ENCODE assay signal across 23 mouse cellular contexts in the genomic region with DNA sequence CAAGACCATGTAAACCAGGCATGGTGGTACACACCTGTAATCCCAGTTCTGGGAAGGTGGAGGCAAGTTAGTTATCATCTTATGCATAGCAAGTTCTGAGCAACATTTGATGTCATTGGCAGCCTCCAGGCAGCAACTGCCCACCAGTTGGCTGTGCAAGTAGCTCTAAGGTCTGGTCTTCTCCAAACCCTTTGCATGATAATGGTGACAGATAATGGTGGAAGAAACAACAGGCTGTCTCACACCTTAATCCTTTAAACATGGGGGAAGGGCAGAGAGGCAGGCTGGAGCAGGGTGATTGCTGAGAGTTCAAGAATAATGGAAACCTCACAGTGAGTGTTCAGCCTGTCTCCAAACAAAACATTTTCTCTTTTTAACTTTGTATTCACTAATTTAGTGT. TPM values are rescaled to one million over a fixed set of nuclear protein-coding genes. Genes with fewer than 3 reads are reported as not detected.
DNase-seq lines count a peak whose midpoint lies in the region; ATAC-seq and TF ChIP-seq lines count a peak whose summit lies in the region.
"Had no signal": no experiment of that assay in that cellular context is flagged by ENCODE, and none has a peak within 500 bp of the region (broad histone marks: within the 10 kb centered on the region; RNA-seq: fewer than 3 reads in every experiment).

No protein-coding gene starts in this region.

- H3K4me3 ChIP-seq in testis, adult 2 months (ENCODE audit: control insufficient read depth, low read depth, low read length) = no peak overlapping the region
- H3K4me3 ChIP-seq in MEL (ENCODE audit: control insufficient read depth in 1 of 2, insufficient read depth in 1 of 2, low read depth in 2 of 2, low read length in 2 of 2) = no peak overlapping the region
- H3K4me3 ChIP-seq in liver, embryonic 12.5 days = no peak overlapping the region
- no peak overlapping the region for H3K4me3 ChIP-seq in hindbrain, embryonic 10.5 days
- H3K4me3 ChIP-seq: embryonic facial prominence, embryonic 12.5 days; embryonic facial prominence, embryonic 15.5 days; gastrocnemius, adult 2 months; hindbrain, embryonic 13.5 days; intestine, embryonic 15.5 days had no signal

- H3K27ac ChIP-seq in testis, adult 2 months (ENCODE audit: control insufficient read depth, insufficient read depth, low read depth, low read length) = peak overlapping the region; percentile 84
- peak overlapping the region; percentile 11; the same call in 1 of the 2 replicates for H3K27ac ChIP-seq in MEL (ENCODE audit: control insufficient read depth, low read depth, low read length)
- H3K27ac ChIP-seq in liver, embryonic 12.5 days = no peak overlapping the region
- H3K27ac ChIP-seq in hindbrain, embryonic 10.5 days = no peak overlapping the region
- H3K27ac ChIP-seq: embryonic facial prominence, embryonic 12.5 days; embryonic facial prominence, embryonic 15.5 days; gastrocnemius, adult 2 months; hindbrain, embryonic 13.5 days; intestine, embryonic 15.5 days had no signal

- TF ChIP-seq POLR2A in testis, adult 2 months (IDR thresholded peaks at IDR 0.05; ENCODE audit: control insufficient read depth, low read depth, low read length) = no peak
- TF ChIP-seq POLR2A in MEL (IDR thresholded peaks at IDR 0.05; ENCODE audit: control insufficient read depth in 1 of 2, insufficient read depth in 1 of 2, low read depth in 1 of 2, low read length in 2 of 2, poor library complexity in 1 of 2) = no peak

- no peak for TF ChIP-seq RAD21 in MEL (IDR thresholded peaks at IDR 0.05; ENCODE audit: low read depth, low read length)

- no peak overlapping the region for H3K9ac ChIP-seq in MEL (ENCODE audit: control insufficient read depth, low read depth, low read length, poor library complexity, severe bottlenecking)
- no peak overlapping the region for H3K9ac ChIP-seq in liver, embryonic 12.5 days
- H3K9ac ChIP-seq: embryonic facial prominence, embryonic 12.5 days; embryonic facial prominence, embryonic 15.5 days; forebrain, postnatal 0 days; hindbrain, embryonic 13.5 days; intestine, embryonic 15.5 days had no signal

- H3K4me2 ChIP-seq in liver, embryonic 12.5 days = no peak overlapping the region
- H3K4me2 ChIP-seq: embryonic facial prominence, embryonic 12.5 days; embryonic facial prominence, embryonic 15.5 days; heart, embryonic 11.5 days; hindbrain, embryonic 13.5 days; intestine, embryonic 15.5 days had no signal

- TF ChIP-seq CTCF in testis, adult 2 months (IDR thresholded peaks at IDR 0.05; ENCODE audit: control insufficient read depth, insufficient read depth, insufficient replicate concordance, low read depth, low read length) = no peak
- TF ChIP-seq CTCF in MEL (IDR thresholded peaks at IDR 0.05 in 2 of 3, conservative IDR thresholded peaks at IDR 0.05 in 1 of 3; ENCODE audit: control insufficient read depth in 1 of 3, insufficient read depth in 1 of 3, low read depth in 2 of 3, low read length in 3 of 3, poor library complexity in 1 of 3, severe bottlenecking in 1 of 3) = no peak

- H3K36me3 ChIP-seq in testis, adult 2 months (ENCODE audit: control insufficient read depth, insufficient read depth, low read length) = peaks cover 3% of the 10 kb centered on the region
- H3K36me3 ChIP-seq in MEL (ENCODE audit: control insufficient read depth in 1 of 2, insufficient read depth in 2 of 2, low read length in 2 of 2) = peaks cover 0 to 17% of the 10 kb centered on the region in 2 experiments; a peak in 2 of 4 replicates
- H3K36me3 ChIP-seq in liver, embryonic 12.5 days = no peaks in the 10 kb centered on the region
- H3K36me3 ChIP-seq in hindbrain, embryonic 10.5 days = no peaks in the 10 kb centered on the region
- H3K36me3 ChIP-seq: embryonic facial prominence, embryonic 12.5 days; embryonic facial prominence, embryonic 15.5 days; G1E; hindbrain, embryonic 13.5 days; intestine, embryonic 15.5 days had no signal

- peaks cover 6% of the 10 kb centered on the region for H3K79me2 ChIP-seq in MEL (ENCODE audit: control insufficient read depth, insufficient read depth, low read length, poor library complexity)

- TF ChIP-seq EP300 in MEL (IDR thresholded peaks at IDR 0.05; ENCODE audit: low read depth in 1 of 2, low read length in 2 of 2) = no peak

- no peaks in the 10 kb centered on the region; the same call in none of the 2 replicates for H3K4me1 ChIP-seq in testis, adult 2 months (ENCODE audit: control insufficient read depth, insufficient read depth, low read length)
- H3K4me1 ChIP-seq in MEL (ENCODE audit: control insufficient read depth in 1 of 2, insufficient read depth in 2 of 2, low read length in 2 of 2) = peaks cover 7 to 16% of the 10 kb centered on the region in 2 experiments
- H3K4me1 ChIP-seq in liver, embryonic 12.5 days = peaks cover 12% of the 10 kb centered on the region
- H3K4me1 ChIP-seq in hindbrain, embryonic 10.5 days (replicated peaks) = peaks cover 13% of the 10 kb centered on the region

- DNase-seq in testis, postnatal 14 days (ENCODE audit: low spot score) = no peak
- no peak for DNase-seq in MEL (ENCODE audit: low read depth, low spot score)
- DNase-seq in ZHBTc4 (ENCODE audit: low read depth, low spot score) = peak; percentile 91
- DNase-seq in hindbrain, embryonic 10.5 days (ENCODE audit: low spot score) = no peak
- DNase-seq: adrenal gland, adult 2 months; adrenal gland, postnatal 14 days; cerebellum, adult 11 months; cerebellum, adult 2 months; cerebellum, adult 9-11 months; cerebellum, postnatal 25 days; forebrain, postnatal 0 days; gastrocnemius, adult 2 months; gastrocnemius, postnatal 14 days had no signal

- no peak for ATAC-seq in liver, embryonic 12.5 days
- ATAC-seq: forebrain, embryonic 14.5 days; forebrain, postnatal 0 days; hindbrain, embryonic 16.5 days; intestine, embryonic 15.5 days had no signal

- no peaks in the 10 kb centered on the region for H3K27me3 ChIP-seq in testis, adult 2 months (ENCODE audit: control insufficient read depth, insufficient read depth, low read length)
- no peaks in the 10 kb centered on the region for H3K27me3 ChIP-seq in MEL (ENCODE audit: control insufficient read depth in 1 of 2, insufficient read depth in 2 of 2, low read length in 2 of 2)
- H3K27me3 ChIP-seq in liver, embryonic 12.5 days (replicated peaks) = no peaks in the 10 kb centered on the region
- no peaks in the 10 kb centered on the region for H3K27me3 ChIP-seq in hindbrain, embryonic 10.5 days (ENCODE audit: insufficient read depth, poor library complexity, severe bottlenecking)
- H3K27me3 ChIP-seq: embryonic facial prominence, embryonic 12.5 days; embryonic facial prominence, embryonic 15.5 days; hindbrain, embryonic 13.5 days; intestine, embryonic 15.5 days had no signal

- H3K9me3 ChIP-seq in MEL (replicated peaks; ENCODE audit: insufficient read depth, low read length) = no peaks in the 10 kb centered on the region
- no peaks in the 10 kb centered on the region for H3K9me3 ChIP-seq in liver, embryonic 12.5 days (replicated peaks)
- no peaks in the 10 kb centered on the region for H3K9me3 ChIP-seq in hindbrain, embryonic 10.5 days
- H3K9me3 ChIP-seq: embryonic facial prominence, embryonic 12.5 days; embryonic facial prominence, embryonic 15.5 days; G1E; hindbrain, embryonic 13.5 days; intestine, embryonic 15.5 days had no signal

TF ChIP-seq in MEL, 35 proteins besides CTCF, POLR2A, EP300 and RAD21:
- no peak for TF ChIP-seq MXI1 (IDR thresholded peaks at IDR 0.05; ENCODE audit: low read depth, low read length)

RNA-seq across cellular contexts. Expression of a gene that starts 3.0 kb away (rescaled TPM):
- 147 and 158 TPM in 2 replicates for polyA plus RNA-seq in testis, adult 2 months (2012; rRNA removed)
- 22.5 and 24.2 TPM in 2 replicates for total RNA-seq in MEL (2012; rRNA removed)
- polyA plus RNA-seq in MEL (2012; ENCODE audit: insufficient read depth in 1 of 2, insufficient read length in 2 of 2, low read depth in 1 of 2, low replicate concordance in 2 of 2, missing spikeins in 1 of 2) = 10 to 100 TPM; 13.1 to 23.8 TPM
- polyA plus RNA-seq in liver, embryonic 12.5 days (2016; fragmentation: Nextera tagmentation; extraction: Ambion mirVana) = 5.7 and 7.8 TPM in 2 replicates
- polyA plus RNA-seq in hindbrain, embryonic 10.5 days (2016; fragmentation: Nextera tagmentation; extraction: Ambion mirVana) = 10.3 and 14.2 TPM in 2 replicates

Comparison
In these comparisons a context has a peak if more than half of its experiments do, and no peak if none do; other contexts are left out.
1. H3K27ac ChIP-seq: peak in testis, adult 2 months (single experiment) and MEL (single experiment); none in liver, embryonic 12.5 days (single experiment) and hindbrain, embryonic 10.5 days (single experiment).